Mouse (Mus musculus): ENCODE data around the gene Gm8279.
"Not testable (repeated sequence)": the region's sequence is repeated elsewhere in the genome, so short reads cannot be mapped to it uniquely, and the experiment has no call there.

The Gm8279 gene

DNA sequence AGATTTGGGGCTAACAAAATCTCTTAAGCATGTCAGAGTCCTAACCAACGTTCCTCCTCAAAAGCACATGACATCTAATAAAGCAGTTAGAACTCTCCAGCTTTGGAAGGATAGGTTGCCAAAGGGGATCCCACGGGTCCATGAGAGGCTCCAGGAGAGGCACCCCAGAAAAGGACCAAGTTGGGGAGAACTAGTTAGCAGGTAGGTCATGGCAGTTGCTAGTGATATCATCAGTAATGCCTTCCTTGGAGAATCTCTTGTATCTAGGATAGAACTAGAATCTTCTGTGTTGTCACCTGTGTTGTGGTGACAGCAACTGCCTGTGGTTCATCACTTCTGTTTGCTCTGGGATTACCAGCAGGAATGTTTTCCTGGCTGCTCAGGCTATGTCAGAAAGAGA, at the start of gene Gm8279:
Gene Gm8279, plus strand, starts transcription at position 301 of the 400 bp plus-strand sequence.
- DNase-seq (ENCODE audit: low spot score) = not testable (repeated sequence)

- DNase-seq (ENCODE audit: low spot score) = not testable (repeated sequence)
Observed at GRCm38 (mm10) chr14:5164235-5164634, 32.9 kb downstream of the Gm8279 start, which contains the start of gene Gm3317. Gene Gm3317 (plus strand): TSS chr14:5164535.

DNA sequence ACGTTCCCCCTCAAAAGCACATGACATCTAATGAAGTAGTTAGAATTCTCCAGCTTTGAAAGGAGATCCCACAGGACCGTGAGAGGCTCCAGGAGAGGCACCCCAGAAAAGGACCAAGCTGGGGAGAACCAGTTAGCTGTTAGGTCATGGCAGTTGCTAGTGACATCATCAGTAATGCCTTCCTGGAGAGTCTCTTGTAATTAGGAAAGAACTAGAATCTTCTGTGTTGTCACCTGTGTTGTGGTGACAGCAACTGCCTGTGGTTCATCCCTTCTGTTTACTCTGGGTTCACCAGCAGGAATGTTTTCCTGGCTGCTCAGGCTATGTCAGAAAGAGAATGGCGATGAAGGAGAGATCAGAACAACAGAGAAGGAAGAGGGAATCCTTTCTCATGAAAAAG, 54.2 kb downstream of the Gm8279 start, which contains the start of gene Gm8271:
Gene Gm8271, plus strand, starts transcription at position 301 of the 400 bp plus-strand sequence.
- DNase-seq (ENCODE audit: low spot score) = not testable (repeated sequence)

Measured in embryo, embryonic 10 days (tissue).